Mouse (Mus musculus): ENCODE measurements around the gene Celsr2.

DNA sequence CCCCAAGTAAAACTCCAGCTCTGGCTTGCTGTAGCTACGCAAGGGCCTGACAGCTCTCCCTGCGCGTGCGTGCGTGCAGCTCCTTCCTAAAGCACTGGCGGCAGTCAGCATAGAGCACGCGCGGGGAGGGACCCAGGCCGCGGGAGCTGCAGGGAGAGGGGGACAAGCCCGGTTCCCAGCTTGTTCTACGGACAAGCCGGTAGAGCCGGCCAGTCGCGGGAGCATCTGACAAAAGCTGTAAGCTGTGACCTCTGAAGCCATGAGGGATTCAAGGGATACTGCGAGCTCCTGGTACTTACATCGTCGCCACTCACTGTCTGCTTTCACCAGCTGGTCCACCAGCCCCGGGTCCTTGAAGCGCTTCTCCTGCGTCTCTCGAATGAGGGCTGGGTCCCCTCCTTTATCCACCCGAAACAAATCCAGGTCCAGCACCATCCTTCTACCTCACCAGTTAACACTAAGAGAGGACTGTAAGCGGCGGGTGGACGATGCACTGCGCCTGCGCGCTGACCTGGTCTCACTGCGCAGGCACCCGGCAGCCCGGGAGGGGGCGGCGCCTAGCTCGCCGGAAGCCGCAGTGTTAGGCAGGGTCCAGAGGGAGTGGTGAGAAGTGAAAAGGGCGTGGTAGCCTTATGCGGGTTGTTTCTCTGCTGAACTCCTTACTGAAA is 29.5 kb upstream of the Celsr2 start, which contains the start of gene Sars:
- TF ChIP-seq EP300 (IDR thresholded peaks at IDR 0.05; ENCODE audit: insufficient read depth, low read depth, low read length) (0 out of 2 replicates have a peak, but pooled peaks have one; percentile 7), POLR2A (IDR thresholded peaks at IDR 0.05; ENCODE audit: insufficient read depth, low read depth, low read length) (peak; percentile 87; the same call in 1 of the 2 replicates), CTCF (IDR thresholded peaks at IDR 0.05) (peak; percentile 78)
